Mouse (Mus musculus): Measurements from ENCODE around the gene Alg13. TPM values are rescaled to one million over a fixed set of nuclear protein-coding genes. Genes with fewer than 3 reads are reported as not detected.

Gene Alg13
- 15.4 and 17.9 TPM in 2 replicates for polyA plus RNA-seq (2016; fragmentation: Nextera tagmentation; extraction: Ambion mirVana)

DNA sequence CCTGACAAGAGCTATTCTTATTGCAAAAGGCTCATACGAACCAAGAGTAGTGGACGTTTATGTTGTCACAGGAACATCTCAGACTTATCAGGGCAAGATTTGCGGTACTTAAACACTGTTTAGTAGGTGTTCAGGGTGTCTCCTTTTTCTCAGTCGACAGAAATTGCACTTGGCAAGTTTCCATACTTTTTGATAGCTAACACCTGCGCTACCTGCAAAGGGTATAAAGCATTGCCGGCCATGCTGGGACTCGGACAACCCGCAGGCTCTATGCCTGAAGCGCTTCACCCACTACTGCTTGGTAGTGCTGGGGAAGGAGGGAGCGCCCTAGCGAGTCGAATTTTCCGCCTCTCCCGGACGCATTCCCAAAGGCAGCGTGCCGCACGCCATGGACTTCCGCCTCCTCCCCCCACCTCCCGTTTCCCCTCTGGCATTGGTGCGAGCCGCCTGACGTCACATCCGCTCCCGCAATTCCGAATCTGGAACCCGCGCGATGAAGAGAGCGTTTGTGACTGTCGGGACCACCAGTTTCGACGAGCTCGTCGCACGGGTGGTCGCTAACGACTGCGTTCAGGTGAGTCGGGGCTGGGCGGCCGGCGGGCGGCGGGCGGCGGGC is at the start of gene Alg13:
TSS of gene Alg13 (plus strand) at position 257 of the 616 bp plus-strand sequence.
- H3K27me3 ChIP-seq (replicated peaks): no peaks in the 10 kb centered on the region
- H3K4me2 ChIP-seq: peak within 1 kb of the TSS; percentile 93
- H3K4me1 ChIP-seq (replicated peaks): peaks cover 7% of the 10 kb centered on the region; the same call in 1 of the 2 replicates
- H3K4me3 ChIP-seq: peak within 1 kb of the TSS; percentile 81
- H3K9ac ChIP-seq: peak within 1 kb of the TSS; percentile 88
- no peaks in the 10 kb centered on the region for H3K36me3 ChIP-seq
- no peaks in the 10 kb centered on the region for H3K9me3 ChIP-seq (replicated peaks)
- WGBS: 10% methylated on average over 47 of the region's 47 CpGs
- peak; percentile 90 for ATAC-seq (ENCODE audit: insufficient number of reproducible peaks, low FRiP score)
- peak within 1 kb of the TSS; percentile 64 for H3K27ac ChIP-seq (ENCODE audit: poor library complexity, severe bottlenecking)

DNA sequence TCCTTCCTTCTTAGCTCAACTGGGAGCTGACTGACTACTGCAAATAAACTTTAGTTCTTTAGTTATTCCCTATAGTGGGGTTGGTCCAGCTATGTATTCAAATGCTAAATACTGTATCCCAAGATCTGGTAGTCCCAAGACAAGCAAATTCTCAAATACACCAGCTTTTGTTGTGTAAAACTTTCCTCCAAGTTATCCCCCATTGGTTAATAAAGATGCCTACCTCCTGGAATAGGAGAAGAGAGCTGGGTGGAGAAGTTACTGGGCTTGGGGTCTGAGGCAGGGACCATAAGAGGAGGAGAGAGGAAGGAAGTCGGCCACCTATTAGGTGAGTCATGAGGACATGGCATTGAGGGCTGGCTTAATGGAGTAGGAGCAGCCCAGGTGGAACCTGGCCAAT is 49.0 kb upstream of the Alg13 start:
- no peaks in the 10 kb centered on the region for H3K27me3 ChIP-seq (replicated peaks)
- H3K9me3 ChIP-seq (replicated peaks): no peaks in the 10 kb centered on the region
- H3K4me3 ChIP-seq: no peak overlapping the region
- no peak overlapping the region for H3K9ac ChIP-seq
- H3K4me1 ChIP-seq (replicated peaks): no peaks in the 10 kb centered on the region
- 56% methylated on average over 1 of the region's 1 CpGs for WGBS
- H3K27ac ChIP-seq (ENCODE audit: poor library complexity, severe bottlenecking): no peak overlapping the region
- no peaks in the 10 kb centered on the region for H3K36me3 ChIP-seq
- H3K4me2 ChIP-seq: no peak overlapping the region
- no peak for ATAC-seq (ENCODE audit: insufficient number of reproducible peaks, low FRiP score)

DNA sequence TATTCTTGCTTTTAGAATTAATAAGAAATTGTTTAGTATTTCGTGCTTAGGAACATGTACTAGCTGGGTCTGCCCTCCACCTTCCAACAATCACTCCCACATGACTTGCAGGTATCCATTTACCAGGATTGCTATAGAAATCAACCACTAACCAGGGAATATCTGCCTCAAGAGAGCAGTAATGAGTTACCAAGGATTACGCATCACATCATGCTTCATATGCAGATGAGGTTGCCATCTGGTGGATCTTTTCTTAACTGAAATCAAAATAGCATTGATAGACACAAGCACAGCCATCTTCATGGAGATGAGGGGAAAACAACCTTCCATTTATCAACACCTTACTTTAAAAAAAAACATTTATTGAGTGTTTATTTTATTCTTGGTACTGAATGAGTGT is 16.1 kb upstream of the Alg13 start:
- H3K27me3 ChIP-seq (replicated peaks): no peaks in the 10 kb centered on the region
- no peaks in the 10 kb centered on the region for H3K4me1 ChIP-seq (replicated peaks)
- ATAC-seq (ENCODE audit: insufficient number of reproducible peaks, low FRiP score): no peak
- 0 out of 2 replicates have a peak, but pooled peaks cover 5% of the 10 kb centered on the region for H3K9me3 ChIP-seq (replicated peaks)
- H3K9ac ChIP-seq: no peak overlapping the region
- H3K36me3 ChIP-seq: no peaks in the 10 kb centered on the region
- whole genome bisulfite sequencing: 77% methylated on average over 2 of the region's 2 CpGs
- no peak overlapping the region for H3K4me2 ChIP-seq
- no peak overlapping the region for H3K4me3 ChIP-seq
- H3K27ac ChIP-seq (ENCODE audit: poor library complexity, severe bottlenecking): no peak overlapping the region

DNA sequence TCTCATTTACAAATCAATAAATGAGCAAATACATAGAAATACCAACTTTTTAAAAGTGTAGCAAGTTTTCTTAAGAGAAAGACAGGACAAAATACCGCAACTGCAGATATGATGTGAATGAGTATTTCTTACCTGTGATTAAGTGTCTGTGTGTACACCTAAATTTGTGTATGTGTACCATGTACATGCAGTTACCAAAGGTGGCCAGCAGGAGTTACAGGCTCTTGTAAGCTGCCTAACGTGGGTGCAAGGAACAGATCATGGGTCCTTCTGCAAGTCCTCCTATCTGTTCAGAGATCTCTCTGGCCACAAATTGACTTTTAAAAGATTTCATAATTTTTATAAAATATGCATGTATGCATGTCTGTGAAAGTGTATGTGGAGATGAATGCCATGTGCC is 11.9 kb upstream of the Alg13 start:
- WGBS: 82% methylated on average over 2 of the region's 2 CpGs

DNA sequence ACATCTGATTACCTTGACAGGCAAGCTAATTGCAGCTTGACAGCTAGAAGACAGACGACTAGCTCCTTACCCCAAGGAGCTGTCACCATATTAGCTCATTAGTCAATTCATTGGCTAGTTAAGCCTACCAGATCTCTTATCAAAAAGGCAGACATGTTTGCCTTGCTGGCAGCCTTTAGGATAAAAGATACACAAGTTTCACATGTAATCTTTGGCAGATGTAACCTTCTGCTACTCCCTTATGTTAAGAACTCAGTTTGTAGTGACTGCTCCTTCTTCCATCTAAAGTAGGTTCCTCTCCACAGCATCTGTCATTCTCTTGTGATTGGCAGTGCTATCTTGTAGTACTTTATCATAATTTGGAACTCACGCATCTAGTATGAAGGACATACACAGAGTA is 3.6 kb upstream of the Alg13 start:
- Histone ChIP-seq H3K36me3 (no peaks in the 10 kb centered on the region), H3K9ac (no peak overlapping the region), H3K27me3 (replicated peaks) (no peaks in the 10 kb centered on the region), H3K4me1 (replicated peaks) (peaks cover 7% of the 10 kb centered on the region; the same call in 1 of the 2 replicates), H3K27ac (ENCODE audit: poor library complexity, severe bottlenecking) (no peak overlapping the region), H3K4me2 (no peak overlapping the region), H3K9me3 (replicated peaks) (no peaks in the 10 kb centered on the region), H3K4me3 (no peak overlapping the region)
- no peak for ATAC-seq (ENCODE audit: insufficient number of reproducible peaks, low FRiP score)
- 46% methylated on average over 2 of the region's 2 CpGs for WGBS

More for the DNA sequence above, 11.9 kb upstream of the Alg13 start:
- no peaks in the 10 kb centered on the region for H3K4me1 ChIP-seq (replicated peaks)
- ATAC-seq (ENCODE audit: insufficient number of reproducible peaks, low FRiP score): no peak
- no peaks in the 10 kb centered on the region for H3K36me3 ChIP-seq
- H3K4me2 ChIP-seq: no peak overlapping the region
- no peak overlapping the region for H3K4me3 ChIP-seq
- 0 out of 2 replicates have a peak, but pooled peaks cover 5% of the 10 kb centered on the region for H3K9me3 ChIP-seq (replicated peaks)
- no peak overlapping the region for H3K9ac ChIP-seq
- H3K27me3 ChIP-seq (replicated peaks): no peaks in the 10 kb centered on the region
- no peak overlapping the region for H3K27ac ChIP-seq (ENCODE audit: poor library complexity, severe bottlenecking)

DNA sequence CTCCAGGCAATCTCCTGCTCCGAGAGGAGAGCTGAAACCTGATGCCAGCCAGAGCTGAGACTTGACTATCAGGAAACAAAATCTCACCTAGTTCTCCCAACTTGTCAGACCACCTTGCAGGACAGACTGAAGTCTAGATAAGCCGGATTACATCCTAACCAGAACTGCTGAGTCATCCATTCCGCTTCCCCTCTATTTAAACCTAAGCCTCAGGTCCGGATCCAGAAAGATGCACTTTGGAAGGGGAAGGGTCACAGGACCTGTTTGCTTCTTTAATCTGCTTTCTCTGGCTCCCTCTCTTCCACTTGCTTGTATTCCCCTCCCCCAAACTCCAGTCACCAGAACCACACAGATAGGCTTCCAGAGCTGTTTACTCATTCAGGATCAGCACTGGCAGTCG is 2.6 kb upstream of the Alg13 start:
- 18% methylated on average over 5 of the region's 5 CpGs for WGBS
- Histone ChIP-seq H3K4me2 (no peak overlapping the region), H3K27me3 (replicated peaks) (no peaks in the 10 kb centered on the region), H3K36me3 (no peaks in the 10 kb centered on the region), H3K27ac (ENCODE audit: poor library complexity, severe bottlenecking) (no peak overlapping the region), H3K4me1 (replicated peaks) (peaks cover 7% of the 10 kb centered on the region; the same call in 1 of the 2 replicates), H3K4me3 (no peak overlapping the region), H3K9me3 (replicated peaks) (no peaks in the 10 kb centered on the region), H3K9ac (no peak overlapping the region)
- no peak for ATAC-seq (ENCODE audit: insufficient number of reproducible peaks, low FRiP score)

DNA sequence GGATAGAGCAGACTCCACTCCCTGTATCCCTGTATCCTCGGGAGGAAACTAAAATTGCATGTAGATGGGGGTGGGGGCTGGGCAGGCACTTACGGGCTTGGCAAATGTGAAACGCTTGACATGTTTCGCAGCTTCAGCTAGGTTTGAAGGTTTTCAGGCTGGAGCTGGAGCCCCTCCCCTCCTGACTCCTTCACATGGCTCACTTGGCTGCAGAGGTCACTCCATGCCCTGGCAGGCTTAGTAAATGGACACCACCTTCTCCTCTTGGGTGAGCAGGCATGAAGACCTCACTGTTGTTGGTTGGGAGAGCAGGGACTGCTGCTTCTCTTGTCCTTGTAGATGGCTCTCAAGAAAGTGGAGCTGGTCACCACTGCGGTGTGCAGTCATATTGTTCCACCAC is 1.6 kb upstream of the Alg13 start:
- no peak for ATAC-seq (ENCODE audit: insufficient number of reproducible peaks, low FRiP score)
- Histone ChIP-seq H3K4me2 (no peak overlapping the region), H3K27me3 (replicated peaks) (no peaks in the 10 kb centered on the region), H3K4me3 (no peak overlapping the region), H3K4me1 (replicated peaks) (peaks cover 7% of the 10 kb centered on the region; the same call in 1 of the 2 replicates), H3K27ac (ENCODE audit: poor library complexity, severe bottlenecking) (no peak overlapping the region), H3K36me3 (no peaks in the 10 kb centered on the region), H3K9ac (no peak overlapping the region), H3K9me3 (replicated peaks) (no peaks in the 10 kb centered on the region)
- 49% methylated on average over 5 of the region's 5 CpGs for WGBS

DNA sequence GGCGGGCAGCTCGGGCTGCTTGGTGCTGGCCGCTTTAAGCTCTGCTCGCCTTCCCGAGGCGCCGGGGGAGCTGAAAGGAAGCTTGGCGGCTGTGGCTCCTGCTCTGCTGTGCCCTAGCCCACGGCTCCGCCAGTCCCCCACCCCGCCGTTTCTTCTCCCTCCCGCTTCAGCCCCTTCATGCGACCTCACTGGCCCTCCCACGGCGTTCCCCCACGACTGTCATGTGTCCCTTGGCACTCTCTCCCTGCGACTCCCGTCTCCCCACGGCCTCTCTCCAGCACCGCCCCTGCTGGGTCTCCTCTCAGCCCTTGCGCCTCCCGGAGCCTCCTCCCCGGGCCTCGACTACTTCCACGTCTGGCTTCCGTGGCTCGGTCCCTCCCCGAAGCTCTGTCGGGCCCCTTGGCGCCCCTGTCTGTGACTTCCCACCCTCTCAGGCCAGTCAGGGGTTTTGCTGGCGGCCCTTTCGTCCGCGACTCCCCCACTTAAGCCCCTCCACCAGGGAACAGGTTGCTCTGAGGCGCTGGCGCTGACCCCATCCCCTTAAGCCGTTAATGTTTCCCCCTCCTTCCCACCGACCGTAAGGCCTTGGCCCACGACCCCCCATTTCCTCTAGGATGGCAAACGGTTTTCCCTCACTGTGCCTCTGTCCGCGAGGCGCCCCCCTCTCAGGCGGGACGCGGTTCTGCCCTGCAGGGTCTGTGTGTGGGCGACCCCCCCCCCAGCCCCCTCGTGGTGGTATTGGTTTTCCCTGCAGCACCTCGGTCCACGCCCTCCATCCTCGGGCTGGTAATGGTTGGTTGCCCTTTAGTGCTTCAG is 768 bp downstream of the Alg13 start:
- Histone ChIP-seq H3K4me1 (replicated peaks) (peaks cover 7% of the 10 kb centered on the region; the same call in 1 of the 2 replicates), H3K4me2 (peak overlapping the region; percentile 93), H3K9ac (peak overlapping the region; percentile 88), H3K27ac (ENCODE audit: poor library complexity, severe bottlenecking) (peak overlapping the region; percentile 64), H3K36me3 (no peaks in the 10 kb centered on the region), H3K9me3 (replicated peaks) (no peaks in the 10 kb centered on the region), H3K27me3 (replicated peaks) (no peaks in the 10 kb centered on the region), H3K4me3 (peak overlapping the region; percentile 81)
- 13% methylated on average over 44 of the region's 53 CpGs for WGBS
- ATAC-seq (ENCODE audit: insufficient number of reproducible peaks, low FRiP score): peak; percentile 75

DNA sequence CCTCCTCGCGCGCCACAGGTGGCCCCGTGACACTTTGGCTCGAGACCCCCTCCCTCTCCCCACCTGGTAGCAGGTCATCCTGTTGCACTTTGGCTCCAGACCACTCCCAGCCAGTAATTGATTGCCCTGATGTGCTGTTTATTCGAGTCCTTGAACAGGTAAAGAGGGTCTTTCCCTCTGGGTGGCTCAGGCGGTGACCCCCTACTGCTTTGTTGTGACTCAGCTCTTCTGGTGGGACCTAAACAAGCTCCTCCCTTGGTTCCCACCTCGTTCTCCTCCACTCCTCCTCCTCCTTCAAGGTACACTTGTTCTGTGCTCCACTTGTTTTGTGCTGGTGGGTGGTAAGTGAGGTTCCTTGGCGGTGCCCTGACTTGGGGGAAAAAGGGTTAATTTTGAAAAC is 1.8 kb downstream of the Alg13 start:
- Histone ChIP-seq H3K4me1 (replicated peaks) (peaks cover 7% of the 10 kb centered on the region; the same call in 1 of the 2 replicates), H3K9me3 (replicated peaks) (no peaks in the 10 kb centered on the region), H3K4me2 (peak overlapping the region; percentile 93), H3K4me3 (peak overlapping the region; percentile 81), H3K27ac (ENCODE audit: poor library complexity, severe bottlenecking) (no peak overlapping the region), H3K36me3 (no peaks in the 10 kb centered on the region), H3K9ac (no peak overlapping the region), H3K27me3 (replicated peaks) (no peaks in the 10 kb centered on the region)
- WGBS: 34% methylated on average over 9 of the region's 9 CpGs
- no peak for ATAC-seq (ENCODE audit: insufficient number of reproducible peaks, low FRiP score)

DNA sequence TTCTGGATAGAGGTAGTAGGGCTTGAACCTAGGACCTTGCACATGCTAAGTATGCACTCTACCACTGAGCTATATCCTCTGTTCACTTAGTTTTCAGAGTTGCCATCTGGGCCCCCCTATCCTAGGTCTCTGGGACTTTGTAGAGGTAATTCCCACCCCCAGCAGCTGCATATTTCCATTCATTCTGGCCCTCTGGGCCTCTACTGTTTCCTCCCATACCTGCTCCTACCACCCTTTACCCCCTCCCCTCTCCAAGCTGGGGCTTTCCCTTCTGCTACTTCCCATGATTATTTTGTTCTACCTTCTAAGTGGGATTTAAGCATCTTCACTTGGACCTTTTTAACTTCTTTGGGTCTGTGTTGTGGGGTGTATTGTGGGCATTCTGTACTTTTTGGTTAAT is 7.8 kb downstream of the Alg13 start:
- Histone ChIP-seq H3K9me3 (replicated peaks) (no peaks in the 10 kb centered on the region), H3K27me3 (replicated peaks) (no peaks in the 10 kb centered on the region), H3K9ac (no peak overlapping the region), H3K4me1 (replicated peaks) (no peaks in the 10 kb centered on the region), H3K4me2 (no peak overlapping the region), H3K27ac (ENCODE audit: poor library complexity, severe bottlenecking) (no peak overlapping the region), H3K4me3 (no peak overlapping the region), H3K36me3 (peaks cover 3% of the 10 kb centered on the region; the same call in 1 of the 2 replicates)
- ATAC-seq (ENCODE audit: insufficient number of reproducible peaks, low FRiP score): no peak

DNA sequence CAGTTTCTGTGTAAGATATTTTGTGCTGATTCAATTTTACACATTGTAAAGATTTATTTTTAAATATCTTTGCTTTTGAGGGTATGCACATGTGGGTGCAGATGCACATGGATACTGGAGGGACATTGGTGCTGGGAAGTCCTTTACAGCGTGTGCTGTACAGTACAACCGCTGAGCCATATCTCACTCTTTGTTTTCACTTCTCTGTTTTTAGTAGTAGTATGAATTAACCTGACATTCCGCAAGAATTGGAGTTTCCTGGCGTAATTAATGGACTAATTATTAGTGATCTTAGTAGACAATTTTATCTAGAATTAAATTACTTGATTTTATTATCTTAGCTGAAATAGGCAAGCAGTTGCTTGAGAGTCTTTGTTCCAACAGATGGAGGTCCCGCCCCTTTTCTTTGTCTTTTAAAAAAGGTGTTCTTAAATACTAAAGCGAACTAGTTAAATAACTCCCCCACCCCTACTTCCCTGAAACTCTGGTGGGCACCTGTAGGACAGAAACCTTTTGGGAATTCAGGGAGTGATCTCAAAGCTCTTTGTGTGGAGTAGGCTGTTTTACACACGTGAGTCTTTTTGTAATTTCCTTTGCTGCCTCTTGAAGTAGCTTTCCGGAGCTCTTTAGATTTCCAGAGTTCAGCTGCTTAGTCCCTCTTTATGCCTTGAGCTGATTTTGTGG is 17.9 kb downstream of the Alg13 start:
- no peaks in the 10 kb centered on the region for H3K27me3 ChIP-seq (replicated peaks)
- no peak overlapping the region for H3K4me2 ChIP-seq
- no peak for ATAC-seq (ENCODE audit: insufficient number of reproducible peaks, low FRiP score)
- H3K9ac ChIP-seq: no peak overlapping the region
- no peak overlapping the region for H3K4me3 ChIP-seq
- no peaks in the 10 kb centered on the region for H3K36me3 ChIP-seq
- no peaks in the 10 kb centered on the region for H3K4me1 ChIP-seq (replicated peaks)
- no peak overlapping the region for H3K27ac ChIP-seq (ENCODE audit: poor library complexity, severe bottlenecking)
- no peaks in the 10 kb centered on the region for H3K9me3 ChIP-seq (replicated peaks)
- WGBS: 65% methylated on average over 8 of the region's 8 CpGs
